Mouse (Mus musculus) intestine, embryonic 14.5 days (tissue): ENCODE measurements at regions not wholly inside any gene's neighbourhood (a gene's known extent, or its start where the extent isn't known, plus 50 kb on each side); places are given as distances from the start of the nearest gene placed in this dataset.
A peak's percentile ranks its signal among the peaks of the same experiment; 100 is the strongest.

Source experiments
- ATAC-seq: fragments of 200-750 bp; cut with Nextera tagmentation; replicated peaks from 2 replicates; pipeline ENCODE4 v1.8.0; 2017; ENCODE audit warnings: low read depth, moderate number of reproducible peaks, moderate TSS enrichment, moderate library complexity; ENCODE audit not compliant: low FRiP score, low TSS enrichment
- DNase-seq: peaks from one replicate; pipeline ENCODE4 v3.0.0-alpha.2; 2018; ENCODE audit warnings: low spot score
- H3K27ac ChIP-seq: fragments of 300-500 bp; sonication (generic); 2 replicates; pipeline ENCODE4 v1.5.1; 2014; ENCODE audit warnings: low read depth, mild to moderate bottlenecking, control low read depth
- H3K27me3 ChIP-seq: fragments of 300-500 bp; sonication (generic); replicated peaks from 2 replicates; pipeline ENCODE4 v1.6.1; 2014; ENCODE audit warnings: low read length, control low read depth; ENCODE audit not compliant: control insufficient read depth, insufficient read depth
- H3K36me3 ChIP-seq: fragments of 300-500 bp; sonication (generic); 2 replicates; pipeline ENCODE4 v1.6.1; 2014; ENCODE audit warnings: low read length, control low read depth; ENCODE audit not compliant: control insufficient read depth, insufficient read depth
- H3K4me1 ChIP-seq: fragments of 300-500 bp; sonication (generic); replicated peaks from 2 replicates; pipeline ENCODE4 v1.6.1; 2014; ENCODE audit warnings: low read length, control low read depth, mixed read lengths; ENCODE audit not compliant: control insufficient read depth, insufficient read depth
- H3K4me2 ChIP-seq: fragments of 300-500 bp; sonication (generic); 2 replicates; pipeline ENCODE4 v1.6.1; 2014; ENCODE audit warnings: low read length
- H3K4me3 ChIP-seq: fragments of 300-500 bp; sonication (generic); 2 replicates; pipeline ENCODE4 v1.5.1; 2014; ENCODE audit warnings: low read depth, low read length, control low read depth, mixed read lengths
- H3K9ac ChIP-seq: fragments of 300-500 bp; sonication (generic); 2 replicates; pipeline ENCODE4 v1.6.1; 2014; ENCODE audit warnings: mild to moderate bottlenecking, low read length
- H3K9me3 ChIP-seq: fragments of 300-500 bp; sonication (generic); 2 replicates; pipeline ENCODE4 v1.6.1; 2016; ENCODE audit warnings: low read length, control low read depth; ENCODE audit not compliant: control insufficient read depth
- WGBS: fragments of 180-500 bp; shearing (Covaris S2); extraction: QIAGEN DNeasy Blood & Tissue Kit; methylation state at CpG from one replicate; pipeline ENCODE4 v1.1.7; 2014; 5-methylcytosine and 5-hydroxymethylcytosine counted together

- H3K27me3 ChIP-seq, result no peaks in the 10 kb centered on the region
- no peaks in the 10 kb centered on the region for H3K36me3 ChIP-seq
- H3K9me3 ChIP-seq, result no peaks in the 10 kb centered on the region
- DNase-seq (no peak), ATAC-seq (no peak)
- no peak overlapping the region for H3K4me3 ChIP-seq
- no peak overlapping the region for H3K27ac ChIP-seq
- H3K9ac ChIP-seq, result no peak overlapping the region
- 86% methylated on average over 1 of the region's 1 CpGs for WGBS
- 0 out of 2 replicates have a peak, but pooled peaks cover 2% of the 10 kb centered on the region for H3K4me1 ChIP-seq
- no peak overlapping the region for H3K4me2 ChIP-seq
Measured at GRCm38 (mm10) chr8:87209295-87209694, 263.1 kb downstream of the Cbln1 start.

- Histone ChIP-seq H3K9me3 (no peaks in the 10 kb centered on the region), H3K4me1 (0 out of 2 replicates have a peak, but pooled peaks cover 6% of the 10 kb centered on the region), H3K4me3 (no peak overlapping the region), H3K9ac (no peak overlapping the region), H3K27me3 (no peaks in the 10 kb centered on the region), H3K36me3 (no peaks in the 10 kb centered on the region), H3K27ac (no peak overlapping the region), H3K4me2 (no peak overlapping the region)
- DNase-seq, result no peak
- ATAC-seq, result no peak
Measured at GRCm38 (mm10) chr8:87208036-87208435, 264.4 kb downstream of the Cbln1 start.

GRCm38 (mm10) chr8:87202639-87203160 lies 269.7 kb downstream of the Cbln1 start:
- ATAC-seq, result no peak
- 73% methylated on average over 7 of the region's 7 CpGs for WGBS
- H3K27ac ChIP-seq, result no peak overlapping the region

GRCm38 (mm10) chr8:87199461-87200131 lies 272.8 kb downstream of the Cbln1 start:
- H3K27ac ChIP-seq, result 0 out of 2 replicates have a peak overlapping the region, but pooled peaks have one; percentile 16
- H3K27me3 ChIP-seq, result no peaks in the 10 kb centered on the region
- no peak overlapping the region for H3K9ac ChIP-seq
- peak; percentile 66 for ATAC-seq
- peak; percentile 63 for DNase-seq
- no peaks in the 10 kb centered on the region for H3K9me3 ChIP-seq
- 4% methylated on average over 8 of the region's 8 CpGs for WGBS
- H3K4me2 ChIP-seq, result peak overlapping the region; percentile 26
- no peaks in the 10 kb centered on the region for H3K36me3 ChIP-seq
- peaks cover 32% of the 10 kb centered on the region; the same call in 1 of the 2 replicates for H3K4me1 ChIP-seq
- no peak overlapping the region for H3K4me3 ChIP-seq

More at GRCm38 (mm10) chr8:87202639-87203160, 269.7 kb downstream of the Cbln1 start:
- Histone ChIP-seq H3K4me2 (no peak overlapping the region), H3K9ac (no peak overlapping the region), H3K4me3 (no peak overlapping the region), H3K9me3 (no peaks in the 10 kb centered on the region), H3K4me1 (peaks cover 29% of the 10 kb centered on the region; the same call in 1 of the 2 replicates), H3K27me3 (no peaks in the 10 kb centered on the region), H3K36me3 (no peaks in the 10 kb centered on the region)
- DNase-seq, result no peak

GRCm38 (mm10) chr8:87197867-87198536 lies 274.4 kb downstream of the Cbln1 start:
- DNase-seq (no peak), ATAC-seq (no peak)
- whole genome bisulfite sequencing, result 23% methylated on average over 8 of the region's 8 CpGs

GRCm38 (mm10) chr8:87197000-87197399 lies 275.4 kb downstream of the Cbln1 start:
- H3K27me3 ChIP-seq, result no peaks in the 10 kb centered on the region
- H3K4me3 ChIP-seq, result no peak overlapping the region
- ATAC-seq, result no peak
- H3K9ac ChIP-seq, result no peak overlapping the region
- H3K9me3 ChIP-seq, result no peaks in the 10 kb centered on the region
- H3K4me2 ChIP-seq, result no peak overlapping the region
- peaks cover 26% of the 10 kb centered on the region; the same call in 1 of the 2 replicates for H3K4me1 ChIP-seq
- H3K27ac ChIP-seq, result no peak overlapping the region
- H3K36me3 ChIP-seq, result no peaks in the 10 kb centered on the region
- DNase-seq, result no peak
- WGBS, result 51% methylated on average over 5 of the region's 5 CpGs

More at GRCm38 (mm10) chr8:87197867-87198536, 274.4 kb downstream of the Cbln1 start:
- Histone ChIP-seq H3K4me3 (no peak overlapping the region), H3K27ac (no peak overlapping the region), H3K27me3 (no peaks in the 10 kb centered on the region), H3K9ac (no peak overlapping the region), H3K4me1 (peaks cover 26% of the 10 kb centered on the region; the same call in 1 of the 2 replicates), H3K9me3 (no peaks in the 10 kb centered on the region), H3K4me2 (no peak overlapping the region), H3K36me3 (no peaks in the 10 kb centered on the region)

- no peak for DNase-seq
- Histone ChIP-seq H3K9ac (no peak overlapping the region), H3K27ac (no peak overlapping the region), H3K4me1 (peaks cover 26% of the 10 kb centered on the region; the same call in 1 of the 2 replicates), H3K4me3 (no peak overlapping the region), H3K36me3 (no peaks in the 10 kb centered on the region), H3K27me3 (no peaks in the 10 kb centered on the region), H3K9me3 (no peaks in the 10 kb centered on the region), H3K4me2 (no peak overlapping the region)
- WGBS, result 24% methylated on average over 5 of the region's 5 CpGs
- ATAC-seq, result no peak
Measured at GRCm38 (mm10) chr8:87196050-87196449, 276.4 kb downstream of the Cbln1 start.

- no peak overlapping the region for H3K4me2 ChIP-seq
- ATAC-seq (no peak), DNase-seq (no peak)
- H3K4me3 ChIP-seq, result no peak overlapping the region
- no peaks in the 10 kb centered on the region for H3K4me1 ChIP-seq
- H3K27ac ChIP-seq, result no peak overlapping the region
- no peaks in the 10 kb centered on the region for H3K9me3 ChIP-seq
- no peaks in the 10 kb centered on the region for H3K27me3 ChIP-seq
- WGBS, result 71% methylated on average over 13 of the region's 13 CpGs
- H3K36me3 ChIP-seq, result no peaks in the 10 kb centered on the region
- no peak overlapping the region for H3K9ac ChIP-seq
Measured at GRCm38 (mm10) chr8:87189791-87190385, 282.5 kb downstream of the Cbln1 start.
